Mouse (Mus musculus) neural tube, embryonic 15.5 days (tissue): ENCODE data around the gene Ak8. TPM values are rescaled to one million over a fixed set of nuclear protein-coding genes. Genes with fewer than 3 reads are reported as not detected.

Experiments
- ATAC-seq: fragments of 200-750 bp; cut with Nextera tagmentation; 2 replicates; pipeline ENCODE4 v1.8.0; 2017; ENCODE audit warnings: mild to moderate bottlenecking, moderate TSS enrichment, moderate library complexity; ENCODE audit not compliant: low FRiP score
- H3K27ac ChIP-seq: fragments of 300-500 bp; sonication (generic); replicated peaks from 2 replicates; pipeline ENCODE4 v1.5.1; 2015; ENCODE audit warnings: mild to moderate bottlenecking, inconsistent platforms
- H3K27me3 ChIP-seq: fragments of 300-500 bp; sonication (generic); replicated peaks from 2 replicates; pipeline ENCODE4 v1.6.1; 2015; ENCODE audit warnings: inconsistent platforms
- H3K36me3 ChIP-seq: fragments of 300-500 bp; sonication (generic); 2 replicates; pipeline ENCODE4 v1.6.1; 2015; ENCODE audit warnings: inconsistent platforms
- H3K4me1 ChIP-seq: fragments of 300-500 bp; sonication (generic); 2 replicates; pipeline ENCODE4 v1.6.1; 2015; ENCODE audit warnings: inconsistent platforms
- H3K4me2 ChIP-seq: fragments of 300-500 bp; sonication (generic); 2 replicates; pipeline ENCODE4 v1.6.1; 2015; ENCODE audit warnings: inconsistent platforms, mild to moderate bottlenecking, moderate library complexity
- H3K4me3 ChIP-seq: fragments of 300-500 bp; sonication (generic); replicated peaks from 2 replicates; pipeline ENCODE4 v1.5.1; 2015; ENCODE audit warnings: mild to moderate bottlenecking, inconsistent platforms
- H3K9ac ChIP-seq: fragments of 300-500 bp; sonication (generic); replicated peaks from 2 replicates; pipeline ENCODE4 v1.6.1; 2015; ENCODE audit warnings: mild to moderate bottlenecking, inconsistent platforms
- H3K9me3 ChIP-seq: fragments of 300-500 bp; sonication (generic); replicated peaks from 2 replicates; pipeline ENCODE4 v1.6.1; 2016; ENCODE audit warnings: inconsistent platforms
- WGBS: fragments of 180-500 bp; shearing (Covaris S2); methylation state at CpG from one replicate; pipeline ENCODE4 v1.1.7; 2015; ENCODE audit warnings: mixed read lengths; 5-methylcytosine and 5-hydroxymethylcytosine counted together
- microRNA-seq: library from miRNA; unstranded; fragments of <30 nt; microRNA quantifications from one replicate; pipeline ENCODE4, GENCODE M21; 2017
- polyA plus RNA-seq: library from polyadenylated mRNA; unstranded; fragments of >200 nt; fragmentation: Nextera tagmentation; extraction: Ambion mirVana; gene quantifications from 2 replicates; pipeline ENCODE4 v1.2.1, GENCODE M21; 2015

Gene Ak8
- polyA plus RNA-seq, 1 experiment from 2014 or later = 1.8 TPM

DNA sequence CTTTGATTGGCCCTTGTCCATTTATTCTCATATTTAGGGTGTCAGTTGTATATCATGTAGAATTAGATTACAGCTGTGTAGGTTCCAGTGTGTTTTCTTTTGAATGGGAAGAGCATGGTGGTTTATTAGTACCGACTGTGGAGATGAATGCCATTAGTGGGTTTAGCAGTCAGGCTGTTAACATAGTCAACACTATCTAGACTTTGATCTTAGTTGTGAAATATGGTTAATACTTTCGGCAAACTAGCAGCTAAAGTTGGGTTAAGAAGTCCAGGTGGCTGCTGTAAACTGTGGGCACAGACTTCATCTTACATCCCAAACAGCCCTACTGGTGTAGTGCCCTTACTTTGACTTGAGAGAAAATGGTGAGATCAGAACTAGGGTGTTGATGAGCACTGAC, 148.9 kb downstream of the Ak8 start:
- H3K4me1 ChIP-seq = peaks cover 2% of the 10 kb centered on the region
- no peak overlapping the region for H3K4me3 ChIP-seq
- H3K9ac ChIP-seq = no peak overlapping the region
- H3K27me3 ChIP-seq = no peaks in the 10 kb centered on the region
- no peak for ATAC-seq
- H3K9me3 ChIP-seq = no peaks in the 10 kb centered on the region
- H3K36me3 ChIP-seq = peaks cover 55% of the 10 kb centered on the region
- H3K4me2 ChIP-seq = no peak overlapping the region
- no peak overlapping the region for H3K27ac ChIP-seq
- WGBS = 96% methylated on average over 2 of the region's 2 CpGs

DNA sequence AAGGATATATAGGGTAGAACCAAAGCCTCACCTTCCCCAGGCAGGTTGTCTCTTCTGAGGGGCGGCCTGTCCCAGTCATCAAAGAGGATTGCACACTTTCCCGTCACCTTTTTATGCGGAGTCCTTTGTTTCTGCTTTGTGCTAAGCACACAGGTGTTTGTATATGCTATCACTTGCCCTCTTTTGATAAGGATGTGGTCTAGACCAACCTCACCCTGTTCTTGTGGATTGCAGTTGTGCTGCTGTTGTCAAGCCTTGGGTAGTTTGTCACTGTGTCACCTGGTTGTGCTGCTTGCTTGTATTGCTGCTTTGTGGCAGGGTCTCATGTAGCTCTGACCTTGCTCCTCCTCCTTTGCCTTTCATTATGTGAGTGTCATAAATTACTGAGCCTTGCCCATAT, 152.6 kb downstream of the Ak8 start:
- H3K4me3 ChIP-seq = no peak overlapping the region
- peaks cover 47% of the 10 kb centered on the region for H3K36me3 ChIP-seq
- 91% methylated on average over 3 of the region's 3 CpGs for WGBS
- ATAC-seq = no peak
- H3K4me2 ChIP-seq = no peak overlapping the region
- H3K9me3 ChIP-seq = no peaks in the 10 kb centered on the region
- H3K27ac ChIP-seq = no peak overlapping the region
- H3K27me3 ChIP-seq = no peaks in the 10 kb centered on the region
- no peak overlapping the region for H3K9ac ChIP-seq
- H3K4me1 ChIP-seq = no peaks in the 10 kb centered on the region

DNA sequence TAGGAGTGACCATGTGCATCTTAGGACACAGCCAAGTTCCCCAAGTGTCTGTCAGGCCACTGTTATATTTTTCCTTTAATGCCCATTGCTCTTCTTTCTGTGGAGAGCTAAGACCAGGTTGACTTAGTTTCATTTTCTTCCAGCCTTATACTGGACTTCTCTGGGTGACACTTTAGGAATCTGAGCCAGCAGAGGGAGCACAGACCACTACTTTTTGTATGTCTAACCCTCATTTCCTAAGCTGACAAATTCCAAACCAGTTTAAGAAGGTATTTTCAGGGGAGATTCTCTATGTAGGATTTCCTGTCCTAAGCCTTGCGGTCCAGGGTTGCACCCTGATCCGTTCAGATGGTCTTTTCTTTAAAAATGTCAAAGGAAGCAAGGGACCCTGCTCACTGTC, 155.8 kb downstream of the Ak8 start:
- Histone ChIP-seq H3K36me3 (peaks cover 47% of the 10 kb centered on the region), H3K9ac (no peak overlapping the region), H3K4me2 (no peak overlapping the region), H3K27me3 (no peaks in the 10 kb centered on the region), H3K4me3 (no peak overlapping the region), H3K9me3 (no peaks in the 10 kb centered on the region), H3K27ac (no peak overlapping the region), H3K4me1 (no peaks in the 10 kb centered on the region)
- ATAC-seq = no peak
- 97% methylated on average over 2 of the region's 2 CpGs for WGBS

DNA sequence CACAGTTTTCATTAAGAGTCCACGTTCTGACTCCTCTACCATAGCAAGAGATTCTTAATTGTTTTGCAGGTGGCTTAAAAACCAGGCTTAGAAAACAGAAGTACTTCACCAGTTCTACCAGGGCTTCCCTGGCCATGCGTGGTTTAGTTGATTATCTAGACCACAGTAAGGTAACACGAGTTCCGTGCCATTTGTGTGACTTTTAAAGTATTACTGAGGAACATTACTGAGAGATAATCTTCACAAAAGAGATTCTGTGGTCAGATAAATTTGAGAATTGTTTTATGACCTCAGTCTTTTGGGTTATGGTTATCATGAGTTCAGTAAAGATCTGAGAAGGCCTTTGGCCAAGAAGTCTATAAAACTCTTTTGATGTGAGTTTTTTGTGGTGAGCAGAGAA, 159.3 kb downstream of the Ak8 start:
- H3K4me1 ChIP-seq = no peaks in the 10 kb centered on the region
- 92% methylated on average over 4 of the region's 4 CpGs for WGBS
- H3K4me3 ChIP-seq = no peak overlapping the region
- H3K9ac ChIP-seq = no peak overlapping the region
- H3K4me2 ChIP-seq = no peak overlapping the region
- H3K9me3 ChIP-seq = no peaks in the 10 kb centered on the region
- H3K27me3 ChIP-seq = no peaks in the 10 kb centered on the region
- peaks cover 71% of the 10 kb centered on the region for H3K36me3 ChIP-seq
- no peak overlapping the region for H3K27ac ChIP-seq
- ATAC-seq = no peak

DNA sequence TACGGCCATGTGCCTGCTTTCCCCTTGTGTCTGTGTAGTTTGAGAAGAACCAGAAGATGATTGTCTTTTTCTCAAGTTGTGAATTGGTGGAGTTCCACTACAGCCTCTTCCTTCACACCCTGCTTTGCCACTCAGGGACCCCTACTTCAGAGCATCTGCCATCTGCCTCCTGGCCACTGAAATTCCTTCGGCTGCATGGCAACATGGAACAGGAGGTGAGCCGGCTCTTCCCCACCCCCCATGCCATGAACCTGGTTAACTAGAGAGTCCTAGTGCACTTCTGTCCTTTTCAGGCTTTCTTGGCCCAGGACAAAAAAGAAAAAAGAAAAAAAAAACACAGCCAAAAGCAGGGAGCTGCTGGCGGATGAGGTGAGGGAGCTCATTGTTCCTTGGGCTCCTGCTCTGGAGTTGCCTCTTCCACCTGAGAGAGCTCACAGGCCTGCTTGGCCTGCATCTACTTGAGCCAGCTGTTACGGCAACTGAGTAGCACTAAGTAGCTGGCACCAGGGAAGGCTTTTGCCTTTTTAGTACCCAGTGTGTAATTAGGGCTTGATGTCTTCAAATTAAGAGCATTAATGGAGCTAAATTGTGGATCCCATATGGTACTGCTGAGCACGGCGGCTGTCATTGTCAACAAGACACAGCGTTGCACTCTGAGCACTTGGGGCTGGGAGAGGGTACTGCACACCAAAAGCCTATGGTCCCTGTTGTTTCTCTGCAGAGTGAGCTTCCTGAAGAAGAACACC, 160.9 kb downstream of the Ak8 start:
- 77% methylated on average over 8 of the region's 8 CpGs for WGBS
- Histone ChIP-seq H3K4me3 (no peak overlapping the region), H3K36me3 (peaks cover 78% of the 10 kb centered on the region), H3K27me3 (no peaks in the 10 kb centered on the region), H3K4me2 (no peak overlapping the region), H3K9me3 (no peaks in the 10 kb centered on the region), H3K27ac (no peak overlapping the region), H3K4me1 (no peaks in the 10 kb centered on the region), H3K9ac (no peak overlapping the region)
- ATAC-seq = no peak

Small RNA genes within 50 kb of the gene (microRNA-seq; reads per million reads assigned to microRNA genes)
- gene Mir3088 = 1.4 reads per million

Other genes starting within 250 kb of the Ak8 start
- gene 1700007K13Rik, start 233.8 kb upstream of the Ak8 start, polyA plus RNA-seq = 4.4 and 5.7 TPM in 2 replicates
- gene Mrps2, start 232.1 kb upstream of the Ak8 start, polyA plus RNA-seq = 51.4 and 55.5 TPM in 2 replicates
- 1.2 and 2.1 TPM in 2 replicates for gene Gbgt1, start 203.3 kb upstream of the Ak8 start, polyA plus RNA-seq
- gene Gm10134, start 194.1 kb upstream of the Ak8 start, polyA plus RNA-seq = 2.1 and 3.5 TPM in 2 replicates
- 64.7 and 70.4 TPM in 2 replicates for gene Ralgds, start 187.0 kb upstream of the Ak8 start, polyA plus RNA-seq
- gene Cel, start 136.8 kb upstream of the Ak8 start, polyA plus RNA-seq = 0.09 and 3.3 TPM in 2 replicates
- gene Gtf3c5, start 116.4 kb upstream of the Ak8 start, polyA plus RNA-seq = 37.2 and 40.1 TPM in 2 replicates
- gene Gfi1b, start 78.2 kb upstream of the Ak8 start, polyA plus RNA-seq = 0.87 TPM in 1 of 2 replicates, not detected in the other
- gene Tsc1, start 58.9 kb upstream of the Ak8 start, polyA plus RNA-seq = 29.8 and 33.3 TPM in 2 replicates
- gene Spaca9, start 437 bp upstream of the Ak8 start, polyA plus RNA-seq = 1.5 TPM in 2 replicates
- 14.2 and 14.4 TPM in 2 replicates for gene Gtf3c4, start 140.2 kb downstream of the Ak8 start, polyA plus RNA-seq
- 11.0 and 12.3 TPM in 2 replicates for gene Ddx31, start 140.2 kb downstream of the Ak8 start, polyA plus RNA-seq
- 4.5 and 7.5 TPM in 2 replicates for gene Barhl1, start 216.5 kb downstream of the Ak8 start, polyA plus RNA-seq